Mouse (Mus musculus) small intestine, adult 2 months (tissue): Measurements from ENCODE around the gene Car5a.

Experiments used
- CTCF ChIP-seq: fragments of 200-500 bp; IDR thresholded peaks from 2 replicates; pipeline ENCODE4 v1.5.1; 2012; ENCODE audit warnings: low read depth, mild to moderate bottlenecking, control low read depth, inconsistent platforms, low read length, moderate library complexity, mixed read lengths; ENCODE audit not compliant: insufficient replicate concordance, insufficient read length; ENCODE audit errors: extremely low read depth
- POLR2A ChIP-seq: fragments of 200-500 bp; IDR thresholded peaks from 2 replicates; pipeline ENCODE4 v1.6.1; 2012; ENCODE audit warnings: low read depth, mild to moderate bottlenecking, control low read depth, inconsistent platforms, low read length, moderate library complexity

DNA sequence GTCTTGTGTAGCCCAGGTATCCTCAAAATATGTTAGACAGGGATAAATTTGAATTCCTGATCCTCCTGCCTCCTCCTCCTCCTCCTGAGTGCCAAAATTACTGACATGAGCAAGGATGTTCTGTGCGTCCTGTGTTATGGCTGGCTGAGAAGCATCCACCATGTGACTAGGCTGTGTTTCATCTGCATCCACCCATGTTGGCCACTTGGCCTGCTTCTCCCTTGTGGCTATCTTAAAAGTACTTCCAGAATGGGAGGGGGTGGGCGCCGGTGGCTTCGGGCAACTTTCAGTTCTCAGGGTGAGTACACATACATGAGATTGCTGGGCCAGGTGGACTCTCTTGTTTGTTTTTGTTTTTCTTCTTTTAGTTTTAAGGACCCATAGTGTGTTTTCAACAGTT, 25.5 kb downstream of the Car5a start:
- TF ChIP-seq CTCF (no peak), POLR2A (no peak)
